Mouse (Mus musculus) ES-E14 (cell line): ENCODE data around the gene Ipcef1.

Source experiments
- CHD2 ChIP-seq: IDR thresholded peaks from 2 replicates; pipeline ENCODE4 v1.6.1; 2014; ENCODE audit warnings: mild to moderate bottlenecking, low read depth, low read length, inconsistent platforms
- HCFC1 ChIP-seq: IDR thresholded peaks from 2 replicates; pipeline ENCODE4 v1.6.1; 2012; ENCODE audit warnings: low read length, inconsistent platforms, borderline replicate concordance; ENCODE audit not compliant: insufficient read depth
- ZNF384 ChIP-seq: IDR thresholded peaks from 2 replicates; pipeline ENCODE4 v1.6.1; 2012; ENCODE audit warnings: low read depth, low read length, inconsistent platforms

DNA sequence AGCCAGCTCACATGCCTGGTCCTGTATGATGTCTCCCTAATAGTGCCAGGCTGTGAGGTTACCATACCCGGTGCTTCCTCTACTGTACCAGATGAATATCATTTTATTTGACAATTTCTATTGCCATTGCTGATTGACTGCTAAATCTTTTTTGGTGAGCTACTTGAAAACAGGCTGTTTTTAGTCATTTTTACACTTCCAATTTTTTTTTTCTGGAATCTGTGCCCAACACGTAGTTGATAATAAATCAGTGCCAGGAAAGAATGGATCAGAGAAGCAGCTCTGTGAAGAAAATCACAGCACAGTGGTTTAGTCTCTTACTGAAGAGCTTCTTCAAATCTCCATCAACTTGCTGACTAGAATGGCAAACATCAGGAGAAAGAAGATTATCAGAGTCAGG is 125.6 kb downstream of the Ipcef1 start:
- TF ChIP-seq HCFC1 (no peak), CHD2 (no peak), ZNF384 (no peak)
